Mouse (Mus musculus) mesoderm, embryonic 11.5 days (tissue): ENCODE data around the gene Rpl3.

ENCODE experiments used
- DNase-seq: peaks from one replicate; pipeline ENCODE4 v3.0.0-alpha.2; 2012; ENCODE audit warnings: low read depth, low spot score

Rpl3 gene

GRCm38 (mm10) chr15:80035341-80035885 lies 56.3 kb downstream of the Rpl3 start:
- DNase-seq: no peak

GRCm38 (mm10) chr15:80034913-80035312 lies 56.8 kb downstream of the Rpl3 start:
- DNase-seq: no peak

GRCm38 (mm10) chr15:80034366-80034765 lies 57.3 kb downstream of the Rpl3 start:
- DNase-seq: no peak

GRCm38 (mm10) chr15:80031133-80031532 lies 60.5 kb downstream of the Rpl3 start:
- no peak for DNase-seq

- DNase-seq: no peak
These were observed 61.3 kb downstream of the Rpl3 start for GRCm38 (mm10) chr15:80030399-80030798.

GRCm38 (mm10) chr15:80028862-80029261 lies 62.8 kb downstream of the Rpl3 start:
- DNase-seq: no peak
